Mouse (Mus musculus) kidney, postnatal 0 days (tissue): Measurements from ENCODE around the gene Lrit3. TPM values are rescaled to one million over a fixed set of nuclear protein-coding genes. Genes with fewer than 3 reads are reported as not detected.
A peak's percentile ranks its signal among the peaks of the same experiment; 100 is the strongest.

Source experiments
- ATAC-seq: fragments of 200-750 bp; cut with Nextera tagmentation; replicated peaks from 2 replicates; pipeline ENCODE4 v1.8.0; 2017; ENCODE audit warnings: low read depth, moderate number of reproducible peaks, moderate TSS enrichment, moderate library complexity; ENCODE audit not compliant: low FRiP score
- DNase-seq: peaks from one replicate; pipeline ENCODE4 v3.0.0-alpha.2; 2016; ENCODE audit warnings: low spot score
- H3K27ac ChIP-seq: fragments of 300-500 bp; sonication (generic); 2 replicates; pipeline ENCODE4 v1.5.1; 2014; ENCODE audit warnings: mild to moderate bottlenecking
- H3K27me3 ChIP-seq: fragments of 300-500 bp; sonication (generic); 2 replicates; pipeline ENCODE4 v1.6.1; 2014; ENCODE audit warnings: low read length, mixed read lengths; ENCODE audit not compliant: insufficient read depth
- H3K36me3 ChIP-seq: fragments of 300-500 bp; sonication (generic); 2 replicates; pipeline ENCODE4 v1.6.1; 2014; ENCODE audit warnings: low read length, mixed read lengths; ENCODE audit not compliant: insufficient read depth
- H3K4me1 ChIP-seq: fragments of 300-500 bp; sonication (generic); replicated peaks from 2 replicates; pipeline ENCODE4 v1.6.1; 2014; ENCODE audit warnings: antibody characterized with exemption, low read length, mixed read lengths; ENCODE audit not compliant: insufficient read depth
- H3K4me2 ChIP-seq: fragments of 300-500 bp; sonication (generic); 2 replicates; pipeline ENCODE4 v1.6.1; 2014; ENCODE audit warnings: mild to moderate bottlenecking, low read length, moderate library complexity, mixed read lengths
- H3K4me3 ChIP-seq: fragments of 300-500 bp; sonication (generic); replicated peaks from 2 replicates; pipeline ENCODE4 v1.5.1; 2014; ENCODE audit warnings: low read depth, low read length
- H3K9ac ChIP-seq: fragments of 300-500 bp; sonication (generic); 2 replicates; pipeline ENCODE4 v1.6.1; 2014; ENCODE audit warnings: low read depth, low read length
- H3K9me3 ChIP-seq: fragments of 300-500 bp; sonication (generic); replicated peaks from 2 replicates; pipeline ENCODE4 v1.6.1; 2016; ENCODE audit warnings: low read length, inconsistent platforms, mixed read lengths
- CTCF ChIP-seq: IDR thresholded peaks from 2 replicates; pipeline ENCODE4 v1.5.1; 2016; ENCODE audit warnings: antibody characterized with exemption, low read depth, mild to moderate bottlenecking, moderate library complexity
- WGBS: fragments of 180-500 bp; shearing (Covaris S2); extraction: QIAGEN DNeasy Blood & Tissue Kit; methylation state at CpG from one replicate; pipeline ENCODE4 v1.1.7; 2014; 5-methylcytosine and 5-hydroxymethylcytosine counted together
- polyA plus RNA-seq: library from polyadenylated mRNA; unstranded; fragments of >200 nt; fragmentation: Nextera tagmentation; extraction: Ambion mirVana; gene quantifications from 2 replicates; pipeline ENCODE4 v1.2.1, GENCODE M21; 2015

The Lrit3 gene
- polyA plus RNA-seq, 1 experiment from 2014 or later, result 0.07 TPM

DNA sequence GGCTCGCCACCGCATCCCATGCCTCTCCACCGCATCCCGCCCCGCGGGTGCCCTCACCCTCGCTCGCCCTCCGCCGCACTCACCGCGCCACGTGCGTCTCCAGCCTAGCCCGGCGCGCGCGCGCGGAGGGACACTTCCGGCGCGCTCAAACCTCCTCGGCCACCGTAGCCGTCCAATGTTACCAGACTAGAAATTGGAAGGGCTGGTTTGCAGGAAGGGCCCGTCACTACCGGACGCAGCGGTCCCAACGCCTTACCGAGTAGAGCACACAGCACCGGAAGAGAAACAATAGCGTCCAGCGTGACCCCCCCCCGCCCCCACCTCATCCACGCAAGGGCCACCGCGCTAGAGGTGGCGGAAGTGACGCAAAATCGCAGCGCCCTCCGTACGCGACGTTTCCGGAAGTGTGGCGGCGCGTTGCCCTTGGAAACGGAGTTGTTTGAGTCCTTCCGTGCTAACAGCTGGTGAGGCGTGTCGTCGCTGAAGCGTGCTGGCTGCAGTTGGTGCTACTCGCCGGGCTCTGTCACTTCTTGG, 27.3 kb upstream of the Lrit3 start, which contains the start of gene Gar1:
TSS of gene Gar1 (minus strand) at position 362 of the 534 bp plus-strand sequence.
- Histone ChIP-seq H3K36me3 (no peaks in the 10 kb centered on the region), H3K4me1 (peaks cover 7% of the 10 kb centered on the region; the same call in 1 of the 2 replicates), H3K4me3 (peak within 1 kb of the TSS; percentile 77), H3K9ac (peak within 1 kb of the TSS; percentile 69), H3K4me2 (peak within 1 kb of the TSS; percentile 85), H3K27ac (peak within 1 kb of the TSS; percentile 91), H3K27me3 (no peaks in the 10 kb centered on the region), H3K9me3 (no peaks in the 10 kb centered on the region)
- TF ChIP-seq CTCF, result no peak
- ATAC-seq (peak; percentile 91), DNase-seq (peak; percentile 97)
- under 1% methylated on average over 60 of the region's 60 CpGs for WGBS

DNA sequence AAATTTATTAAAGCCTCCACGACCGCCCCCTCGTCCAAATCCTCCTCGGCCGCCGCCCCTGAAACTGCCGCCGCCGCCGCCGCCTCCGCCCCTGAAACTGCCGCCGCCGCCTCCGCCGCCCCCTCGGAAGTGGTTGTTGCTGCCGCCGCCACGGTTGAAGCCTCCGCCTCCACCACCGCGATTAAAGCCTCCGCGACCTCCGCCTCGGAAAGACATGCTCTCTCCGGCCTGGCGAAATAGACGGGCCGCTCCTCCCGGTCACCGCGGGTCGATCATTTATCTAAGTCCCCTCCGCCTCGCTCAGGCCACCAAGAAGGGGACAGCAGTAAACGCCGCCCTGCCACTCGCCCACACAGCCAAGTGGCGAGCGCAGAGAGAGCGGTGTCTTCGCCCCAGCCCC, 26.8 kb upstream of the Lrit3 start:
- Histone ChIP-seq H3K36me3 (no peaks in the 10 kb centered on the region), H3K4me3 (peak overlapping the region; percentile 77), H3K9me3 (no peaks in the 10 kb centered on the region), H3K4me1 (peaks cover 7% of the 10 kb centered on the region; the same call in 1 of the 2 replicates), H3K27me3 (no peaks in the 10 kb centered on the region), H3K4me2 (peak overlapping the region; percentile 85), H3K9ac (peak overlapping the region; percentile 69), H3K27ac (peak overlapping the region; percentile 91)
- ATAC-seq (no peak; the same call in 1 of the 2 replicates), DNase-seq (no peak)
- TF ChIP-seq CTCF, result no peak
- WGBS, result 2% methylated on average over 35 of the region's 45 CpGs

DNA sequence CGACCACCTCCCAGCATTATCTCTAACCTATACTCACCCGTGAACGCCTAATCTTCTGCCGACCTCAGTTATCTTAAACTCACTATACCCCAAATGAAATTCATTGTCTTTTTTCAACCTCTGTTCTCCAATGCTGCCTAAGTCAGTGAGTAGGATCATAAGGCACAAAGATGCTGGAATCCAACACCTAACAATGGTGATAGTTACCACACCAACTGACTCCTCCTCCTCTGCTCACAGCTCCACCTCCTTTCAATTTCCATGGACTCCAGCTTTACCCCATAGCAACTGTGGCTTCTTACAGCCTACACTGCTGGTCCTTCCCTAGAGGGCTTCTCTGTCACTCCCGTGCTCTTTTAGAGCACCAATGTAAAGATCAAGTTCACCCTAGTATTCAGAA, 23.9 kb upstream of the Lrit3 start:
- Histone ChIP-seq H3K4me3 (no peak overlapping the region), H3K27ac (no peak overlapping the region), H3K9ac (no peak overlapping the region), H3K36me3 (peaks cover 16% of the 10 kb centered on the region; the same call in 1 of the 2 replicates), H3K9me3 (no peaks in the 10 kb centered on the region), H3K27me3 (no peaks in the 10 kb centered on the region), H3K4me1 (peaks cover 7% of the 10 kb centered on the region; the same call in 1 of the 2 replicates), H3K4me2 (no peak overlapping the region)
- no peak for ATAC-seq
- no peak for DNase-seq
- WGBS, result 97% methylated on average over 5 of the region's 5 CpGs
- TF ChIP-seq CTCF, result no peak

DNA sequence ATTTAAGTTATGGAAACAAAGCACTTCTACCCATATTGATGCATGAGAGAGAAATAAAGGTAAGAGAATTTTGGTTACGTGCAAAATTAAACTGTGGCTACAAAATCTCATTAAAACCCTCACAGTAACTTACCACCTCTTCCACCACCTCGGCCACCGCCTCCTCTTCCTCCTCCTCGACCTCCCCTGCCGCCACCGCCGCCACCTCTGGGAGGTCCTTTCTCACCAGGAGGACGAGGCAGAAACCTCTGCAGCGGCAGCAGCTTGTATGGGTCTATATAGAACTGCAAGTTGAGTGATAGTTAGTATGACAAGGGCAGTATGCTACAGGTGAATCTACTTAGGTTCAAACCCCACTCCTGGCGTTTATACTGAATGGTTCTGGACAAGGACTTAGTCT, 22.9 kb upstream of the Lrit3 start:
- WGBS, result 87% methylated on average over 10 of the region's 10 CpGs
- Histone ChIP-seq H3K27ac (no peak overlapping the region), H3K9ac (no peak overlapping the region), H3K4me1 (peaks cover 7% of the 10 kb centered on the region; the same call in 1 of the 2 replicates), H3K36me3 (peaks cover 16% of the 10 kb centered on the region; the same call in 1 of the 2 replicates), H3K4me3 (no peak overlapping the region), H3K9me3 (no peaks in the 10 kb centered on the region), H3K27me3 (no peaks in the 10 kb centered on the region), H3K4me2 (no peak overlapping the region)
- no peak for TF ChIP-seq CTCF
- DNase-seq, result no peak
- no peak for ATAC-seq

DNA sequence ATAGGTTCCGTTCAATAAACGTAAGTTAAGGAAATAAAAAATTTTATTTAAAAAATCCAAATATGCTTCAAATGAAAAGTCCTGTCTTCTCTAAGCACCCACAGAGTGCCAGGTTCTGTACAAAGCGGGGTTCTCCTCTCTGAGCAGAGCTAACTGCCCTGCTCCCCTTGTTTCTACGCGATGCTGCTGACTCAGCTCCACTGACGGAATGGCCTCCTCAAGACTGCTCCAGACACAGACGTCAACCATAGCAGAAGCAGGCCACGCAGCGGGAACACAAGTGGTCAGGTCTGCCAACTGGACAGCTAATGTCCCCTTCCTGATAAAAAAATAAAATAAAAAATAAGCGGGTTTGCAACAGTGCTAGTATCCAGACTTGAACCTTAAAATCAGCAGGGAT, 21.1 kb upstream of the Lrit3 start:
- Histone ChIP-seq H3K4me3 (no peak overlapping the region), H3K27me3 (no peaks in the 10 kb centered on the region), H3K4me2 (no peak overlapping the region), H3K27ac (no peak overlapping the region), H3K9ac (no peak overlapping the region), H3K4me1 (peaks cover 7% of the 10 kb centered on the region; the same call in 1 of the 2 replicates), H3K9me3 (no peaks in the 10 kb centered on the region), H3K36me3 (peaks cover 16% of the 10 kb centered on the region; the same call in 1 of the 2 replicates)
- TF ChIP-seq CTCF, result no peak
- WGBS, result 90% methylated on average over 10 of the region's 10 CpGs
- ATAC-seq, result no peak
- no peak for DNase-seq

DNA sequence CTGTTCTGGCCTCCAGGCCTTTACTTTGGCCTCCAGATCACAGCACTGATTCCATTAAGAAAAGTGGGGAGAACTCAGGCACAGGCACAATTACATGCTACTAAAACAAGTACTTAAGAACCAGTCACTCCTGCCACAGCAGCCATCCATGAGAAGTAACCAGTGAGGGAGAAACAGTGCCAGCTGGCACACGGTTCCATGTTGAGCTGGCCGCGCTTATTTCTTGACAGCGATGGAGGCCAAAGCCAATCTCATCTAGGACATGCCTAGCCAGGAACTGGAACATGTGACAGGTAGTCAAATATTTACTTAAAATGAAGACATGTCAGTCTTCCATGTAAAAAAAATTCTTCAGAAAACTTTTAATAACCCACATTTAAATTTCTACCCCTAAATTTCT, 20.3 kb upstream of the Lrit3 start:
- Histone ChIP-seq H3K9ac (no peak overlapping the region), H3K9me3 (no peaks in the 10 kb centered on the region), H3K27ac (no peak overlapping the region), H3K4me1 (no peaks in the 10 kb centered on the region), H3K4me3 (no peak overlapping the region), H3K27me3 (no peaks in the 10 kb centered on the region), H3K36me3 (peaks cover 16% of the 10 kb centered on the region; the same call in 1 of the 2 replicates), H3K4me2 (no peak overlapping the region)
- no peak for TF ChIP-seq CTCF
- DNase-seq (no peak), ATAC-seq (no peak)
- WGBS, result 94% methylated on average over 4 of the region's 4 CpGs
